8 mouse cellular contexts compared by ENCODE assay signal in the genomic region with DNA sequence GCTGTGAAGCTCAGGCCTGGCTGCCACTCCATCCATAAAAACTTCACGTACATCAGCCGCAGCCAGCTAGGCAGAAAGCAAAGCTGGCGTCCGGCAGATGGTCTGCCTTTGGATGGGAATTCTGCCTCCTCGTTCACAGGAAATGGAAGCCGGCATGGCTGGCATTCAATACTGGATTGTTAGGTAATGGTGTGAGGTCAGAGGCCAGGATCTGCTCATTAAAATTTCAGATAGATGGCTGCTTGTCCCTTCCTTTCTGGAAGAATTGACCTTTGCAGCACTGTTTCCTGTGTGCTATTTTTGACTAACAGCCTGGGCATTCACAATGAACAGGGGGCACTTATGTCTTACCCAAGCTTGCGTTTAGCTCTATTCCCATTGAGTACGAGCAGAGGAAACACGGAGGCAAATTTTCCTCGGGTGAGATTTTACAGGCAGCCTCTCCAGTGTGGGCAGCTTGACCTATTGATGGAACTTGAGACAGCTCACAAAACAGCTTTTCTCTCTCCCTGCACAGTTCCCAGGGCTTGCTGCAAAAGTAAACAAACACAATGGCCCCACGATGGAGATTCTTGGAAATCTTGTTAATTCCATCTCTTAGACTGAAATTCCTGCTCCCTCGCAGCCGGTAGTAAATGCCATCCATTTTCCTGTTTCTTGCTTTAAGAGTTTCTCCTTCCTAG. TPM values are rescaled to one million over a fixed set of nuclear protein-coding genes. Genes with fewer than 3 reads are reported as not detected.
DNase-seq lines count a peak whose midpoint lies in the region; ATAC-seq and TF ChIP-seq lines count a peak whose summit lies in the region.
"Had no signal": no experiment of that assay in that cellular context is flagged by ENCODE, and none has a peak within 500 bp of the region (broad histone marks: within the 10 kb centered on the region; RNA-seq: fewer than 3 reads in every experiment).

No protein-coding gene starts in this region.

- H3K9ac ChIP-seq in lung, embryonic 14.5 days: no peak overlapping the region
- no peak overlapping the region for H3K9ac ChIP-seq in neural tube, embryonic 13.5 days
- H3K9ac ChIP-seq: liver, embryonic 15.5 days had no signal

- peak; percentile 87 for DNase-seq in lung, embryonic 14.5 days
- no peak for DNase-seq in lung, postnatal 14 days
- peak; percentile 45 for DNase-seq in fibroblast of lung, adult 2 months (ENCODE audit: low read depth)
- peak; percentile 65 for DNase-seq in kidney, postnatal 10 days
- no peak for DNase-seq in urinary bladder, postnatal 4 days (ENCODE audit: low spot score in 2 of 2)
- DNase-seq in thymus, adult 18-20 months: no peak

- peaks cover 24% of the 10 kb centered on the region for H3K4me1 ChIP-seq in lung, embryonic 14.5 days (ENCODE audit: insufficient read depth)
- H3K4me1 ChIP-seq in neural tube, embryonic 13.5 days (replicated peaks): peaks cover 32% of the 10 kb centered on the region
- H3K4me1 ChIP-seq: liver, embryonic 15.5 days had no signal

- H3K9me3 ChIP-seq in lung, embryonic 14.5 days (ENCODE audit: low read depth, low read length): no peaks in the 10 kb centered on the region
- no peaks in the 10 kb centered on the region for H3K9me3 ChIP-seq in neural tube, embryonic 13.5 days
- H3K9me3 ChIP-seq: liver, embryonic 15.5 days had no signal

- peak overlapping the region; percentile 65 for H3K27ac ChIP-seq in lung, embryonic 14.5 days (ENCODE audit: low read depth)
- H3K27ac ChIP-seq in neural tube, embryonic 13.5 days (replicated peaks): 0 out of 2 replicates have a peak overlapping the region, but pooled peaks have one; percentile 13
- H3K27ac ChIP-seq: liver, embryonic 15.5 days had no signal

- WGBS in lung, embryonic 14.5 days: 18% methylated on average over 13 of the region's 13 CpGs
- WGBS in neural tube, embryonic 13.5 days: 22% methylated on average over 13 of the region's 13 CpGs

- no peak for TF ChIP-seq CTCF in lung, embryonic 14.5 days (IDR thresholded peaks at IDR 0.05; ENCODE audit: low read depth)

- H3K4me2 ChIP-seq in lung, embryonic 14.5 days: no peak overlapping the region
- 0 out of 2 replicates have a peak overlapping the region, but pooled peaks have one; percentile 9 for H3K4me2 ChIP-seq in neural tube, embryonic 13.5 days
- H3K4me2 ChIP-seq: liver, embryonic 15.5 days had no signal

- H3K4me3 ChIP-seq in lung, embryonic 14.5 days (ENCODE audit: low read depth, low read length): no peak overlapping the region
- H3K4me3 ChIP-seq in neural tube, embryonic 13.5 days: no peak overlapping the region
- H3K4me3 ChIP-seq: liver, embryonic 15.5 days had no signal

- H3K36me3 ChIP-seq in lung, embryonic 14.5 days (ENCODE audit: insufficient read depth): no peaks in the 10 kb centered on the region
- H3K36me3 ChIP-seq in neural tube, embryonic 13.5 days: no peaks in the 10 kb centered on the region
- H3K36me3 ChIP-seq: liver, embryonic 15.5 days had no signal

- no peaks in the 10 kb centered on the region for H3K27me3 ChIP-seq in lung, embryonic 14.5 days (ENCODE audit: insufficient read depth, low read length)
- peaks cover 34% of the 10 kb centered on the region for H3K27me3 ChIP-seq in neural tube, embryonic 13.5 days

- no peak for ATAC-seq in lung, embryonic 14.5 days (ENCODE audit: insufficient read depth)
- ATAC-seq in neural tube, embryonic 13.5 days (ENCODE audit: low read depth): no peak

RNA-seq across cellular contexts. Expression of a gene that starts 4.0 kb away (rescaled TPM):
- 40.3 and 50.9 TPM in 2 replicates for polyA plus RNA-seq in lung, embryonic 14.5 days (2014; fragmentation: Nextera tagmentation; extraction: Ambion mirVana)
- 2.4 and 2.8 TPM in 2 replicates for polyA plus RNA-seq in neural tube, embryonic 13.5 days (2015; fragmentation: Nextera tagmentation; extraction: Ambion mirVana)

Comparison
In these comparisons a context has a peak if more than half of its experiments do, and no peak if none do; other contexts are left out.
1. DNase-seq: peak in lung, embryonic 14.5 days (single experiment), fibroblast of lung, adult 2 months (single experiment) and kidney, postnatal 10 days (single experiment); none in lung, postnatal 14 days (single experiment), urinary bladder, postnatal 4 days (0 of 2) and thymus, adult 18-20 months (0 of 2).
2. RNA of a gene that starts 4.0 kb away (polyA plus RNA-seq): 40.3 to 50.9 TPM in lung, embryonic 14.5 days; 2.4 to 2.8 TPM in neural tube, embryonic 13.5 days; every median in the first group is over 10 times any median in the second.